Mouse (Mus musculus) right cerebral cortex, postnatal 25 days (tissue): ENCODE results near the gene Mgrn1.

Source experiments
- DNase-seq: peaks from one replicate; pipeline ENCODE4 v3.0.0; 2022

Mgrn1 gene

GRCm38 (mm10) chr16:4942868-4943267 lies 56.8 kb downstream of the Mgrn1 start:
- no peak for DNase-seq

GRCm38 (mm10) chr16:4943431-4943830 lies 57.4 kb downstream of the Mgrn1 start:
- DNase-seq = no peak

DNA sequence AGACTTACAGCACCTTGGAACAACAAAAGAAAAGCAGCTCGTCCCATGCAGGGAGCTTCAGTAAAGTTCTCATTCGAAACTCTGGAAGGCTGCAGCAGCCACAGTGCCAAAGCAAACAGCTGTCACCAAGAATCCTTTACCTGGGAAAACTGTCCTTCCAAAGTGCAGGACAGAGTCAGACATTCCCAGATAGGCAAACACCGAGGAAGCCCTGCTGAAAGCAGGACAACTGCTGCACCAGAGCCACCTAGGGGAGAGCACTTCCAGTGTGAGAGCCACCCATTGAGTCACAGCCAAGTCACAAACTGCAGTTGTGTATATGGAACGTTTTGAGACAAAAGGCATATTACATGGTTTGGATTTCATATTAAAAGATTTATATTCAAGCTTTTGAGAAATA lies 59.4 kb downstream of the Mgrn1 start:
- DNase-seq = no peak

GRCm38 (mm10) chr16:4946155-4946554 lies 60.1 kb downstream of the Mgrn1 start:
- DNase-seq = no peak

- no peak for DNase-seq
These were observed 61.3 kb downstream of the Mgrn1 start for GRCm38 (mm10) chr16:4947378-4947777.

- DNase-seq = no peak
These were observed 70.6 kb downstream of the Mgrn1 start for GRCm38 (mm10) chr16:4956609-4957008.

GRCm38 (mm10) chr16:4957446-4957845 lies 71.4 kb downstream of the Mgrn1 start:
- DNase-seq = no peak

- DNase-seq = no peak
These were observed 74.2 kb downstream of the Mgrn1 start for GRCm38 (mm10) chr16:4960260-4960659.

GRCm38 (mm10) chr16:4963346-4963745 lies 77.3 kb downstream of the Mgrn1 start:
- DNase-seq = no peak

- DNase-seq = peak; percentile 100
These were observed 78.0 kb downstream of the Mgrn1 start, which contains the start of gene Anks3 for GRCm38 (mm10) chr16:4963797-4964709. Gene Anks3 (minus strand): TSS chr16:4964205.

DNA sequence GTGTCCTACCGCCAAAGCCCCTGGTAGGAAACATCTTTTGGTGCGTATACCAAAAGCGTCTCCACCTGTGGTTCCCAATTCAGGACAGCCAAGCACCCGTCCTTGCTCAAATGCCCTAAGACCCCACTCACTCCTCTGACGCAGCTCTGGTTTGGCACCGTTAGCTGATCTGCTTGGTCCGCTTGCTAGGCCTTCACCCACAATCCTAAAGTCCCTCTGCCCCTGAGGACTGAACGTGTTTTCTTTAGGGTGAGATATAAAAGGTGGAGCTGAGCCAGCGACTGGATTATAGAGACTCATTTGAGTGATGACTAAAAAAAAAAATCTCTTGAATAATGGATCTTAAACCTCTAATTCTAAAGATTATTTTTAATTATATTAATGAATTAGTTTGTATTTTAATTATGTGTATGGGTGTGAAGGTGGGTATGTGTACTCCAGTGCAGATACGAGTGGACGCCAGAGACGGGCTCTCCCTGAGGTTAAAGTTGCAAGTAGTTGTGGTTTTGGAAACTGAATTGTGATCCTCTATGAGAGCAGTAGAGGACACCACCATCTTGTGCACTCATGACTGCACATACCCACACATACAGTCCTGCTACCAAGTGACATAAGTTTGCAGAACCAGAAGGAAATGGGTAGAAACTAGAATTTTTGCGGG lies 78.8 kb downstream of the Mgrn1 start:
- DNase-seq = no peak

GRCm38 (mm10) chr16:4965392-4966129 lies 79.5 kb downstream of the Mgrn1 start:
- DNase-seq = no peak

DNA sequence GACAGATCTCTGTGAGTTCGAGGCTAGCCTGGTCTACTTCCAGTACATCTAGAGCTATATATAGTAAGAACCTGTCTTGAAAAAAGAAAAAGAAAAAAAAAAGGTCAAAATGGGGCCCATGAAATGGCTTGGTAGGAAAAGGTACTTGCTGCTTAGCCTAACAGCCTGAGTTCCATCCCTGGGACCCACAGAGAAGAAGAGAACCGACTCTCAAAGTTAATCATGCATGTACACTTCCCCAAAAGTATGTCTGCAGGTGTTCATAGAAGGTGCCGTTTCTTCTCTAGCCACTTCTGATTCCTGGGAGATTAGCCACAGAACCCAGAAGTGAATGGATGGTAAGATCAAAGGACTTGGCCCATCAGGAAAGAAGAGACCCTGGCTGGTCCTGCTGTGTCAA lies 82.4 kb downstream of the Mgrn1 start:
- DNase-seq = no peak

- no peak for DNase-seq
These were observed 83.2 kb downstream of the Mgrn1 start for GRCm38 (mm10) chr16:4969055-4969843.

- no peak for DNase-seq
These were observed 85.6 kb downstream of the Mgrn1 start for GRCm38 (mm10) chr16:4971626-4972025.

GRCm38 (mm10) chr16:4974521-4974920 lies 88.5 kb downstream of the Mgrn1 start:
- DNase-seq = peak; percentile 18

DNA sequence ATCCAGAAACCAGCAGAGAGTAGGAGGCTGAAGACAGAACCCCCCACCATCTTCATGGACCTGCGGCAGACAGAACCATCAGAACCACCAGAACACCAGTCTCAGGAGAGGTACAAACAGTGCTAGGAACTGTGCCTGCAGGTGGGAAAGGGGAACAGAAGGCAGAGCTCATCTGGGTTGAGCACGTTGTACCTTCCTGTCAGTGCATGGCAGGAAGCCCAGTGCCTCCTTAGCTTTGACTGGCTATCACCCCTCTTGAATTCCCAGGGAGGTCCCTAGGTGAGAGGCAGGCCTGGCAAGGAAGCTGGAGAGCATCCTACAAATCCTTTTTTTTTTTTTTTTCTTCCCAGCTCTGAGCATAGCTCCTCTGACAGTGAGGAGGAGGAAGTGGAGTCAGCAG lies 90.1 kb downstream of the Mgrn1 start:
- peak; percentile 50 for DNase-seq

DNA sequence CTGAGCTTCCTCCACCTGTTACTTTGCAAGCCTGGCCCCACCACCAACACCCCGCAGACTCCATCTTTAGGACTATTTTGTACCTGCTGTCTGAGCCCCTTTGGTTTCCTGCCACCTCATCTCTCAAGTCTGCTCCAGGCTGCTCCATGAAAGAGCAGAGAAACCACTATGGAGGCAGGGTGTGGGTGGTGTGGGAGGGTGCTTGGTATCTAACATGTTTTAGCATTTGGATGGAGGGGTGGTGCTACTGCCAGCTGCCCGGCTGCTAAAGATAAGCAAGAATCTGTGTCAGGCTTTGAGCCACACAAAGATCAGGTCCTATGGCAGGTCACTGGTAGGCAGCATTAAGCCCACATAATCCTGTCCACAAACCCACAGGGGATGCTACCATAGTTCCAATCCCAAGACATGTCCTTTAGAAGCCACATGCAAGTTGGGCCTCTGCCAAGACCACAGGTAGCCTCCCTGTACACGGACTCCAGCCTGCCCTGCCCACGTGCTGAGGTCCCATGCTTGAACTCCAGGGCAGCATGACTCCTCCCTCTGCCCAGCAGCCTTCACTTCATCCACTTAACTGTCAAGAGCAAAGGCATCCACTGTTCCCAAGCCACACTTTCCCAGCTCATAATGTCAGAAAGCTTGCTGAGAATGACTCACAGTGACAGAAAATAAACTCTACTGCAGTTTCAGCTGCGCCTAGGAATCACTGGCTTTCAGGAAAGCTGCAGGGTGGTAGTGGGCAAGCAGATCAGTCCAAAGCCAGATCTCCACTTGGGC lies 92.4 kb downstream of the Mgrn1 start:
- peak; percentile 25 for DNase-seq

- no peak for DNase-seq
These were observed 93.8 kb downstream of the Mgrn1 start for GRCm38 (mm10) chr16:4979755-4980380.

- DNase-seq = no peak
These were observed 98.7 kb downstream of the Mgrn1 start for GRCm38 (mm10) chr16:4984717-4985116.
